Mouse (Mus musculus) heart, adult 10 weeks (tissue): ENCODE results near the gene Fam160a2. TPM values are rescaled to one million over a fixed set of nuclear protein-coding genes. Genes with fewer than 3 reads are reported as not detected.

Source experiments
- polyA plus RNA-seq: library from polyadenylated mRNA; stranded (reverse); fragments of 350-450 nt; fragmentation: Illumina TruSeq; extraction: RNeasy Lipid Tissue Mini Kit (QIAGEN cat#74804); gene quantifications from one replicate; pipeline ENCODE4 v1.2.3, GENCODE M21; 2014; ENCODE audit warnings: low read depth, low replicate concordance

Fam160a2 gene
- polyA plus RNA-seq: 20.8 TPM

DNA sequence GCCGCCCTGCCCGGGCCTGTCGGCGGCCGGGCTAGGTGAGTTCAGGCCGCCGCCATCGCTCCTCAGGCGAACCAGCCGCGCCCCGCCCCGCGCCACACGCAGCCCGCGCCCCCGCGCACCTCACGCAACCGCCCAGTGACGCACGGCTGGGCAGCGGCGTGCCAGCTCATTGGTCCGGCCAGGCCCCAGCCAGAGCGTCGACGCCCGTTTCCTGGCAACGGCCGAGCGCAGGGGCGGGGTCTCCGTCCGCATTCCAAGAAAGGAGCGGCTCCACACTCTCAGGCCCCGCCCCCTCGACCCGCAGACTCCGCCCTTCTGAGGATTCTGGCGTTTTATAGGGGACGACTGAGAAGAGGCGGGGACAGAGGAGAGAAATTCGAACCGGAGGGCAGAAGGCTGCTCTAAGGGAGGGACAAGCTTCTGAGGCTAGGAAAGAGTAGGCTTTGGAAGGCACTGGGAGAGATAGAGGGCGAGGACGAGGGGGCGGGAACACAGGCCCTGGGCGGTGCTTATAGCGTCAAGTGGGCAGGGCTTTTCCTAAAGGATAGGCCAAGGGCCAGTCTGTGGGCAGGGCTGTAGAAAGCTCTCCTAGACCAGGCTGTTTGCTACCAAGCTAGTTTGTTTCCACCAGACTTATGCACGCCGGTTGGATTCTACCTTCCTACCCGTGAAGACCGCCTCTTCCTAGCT is at the start of gene Fam160a2:
Gene Fam160a2, minus strand, starts transcription at position 120 of the 690 bp plus-strand sequence.

DNA sequence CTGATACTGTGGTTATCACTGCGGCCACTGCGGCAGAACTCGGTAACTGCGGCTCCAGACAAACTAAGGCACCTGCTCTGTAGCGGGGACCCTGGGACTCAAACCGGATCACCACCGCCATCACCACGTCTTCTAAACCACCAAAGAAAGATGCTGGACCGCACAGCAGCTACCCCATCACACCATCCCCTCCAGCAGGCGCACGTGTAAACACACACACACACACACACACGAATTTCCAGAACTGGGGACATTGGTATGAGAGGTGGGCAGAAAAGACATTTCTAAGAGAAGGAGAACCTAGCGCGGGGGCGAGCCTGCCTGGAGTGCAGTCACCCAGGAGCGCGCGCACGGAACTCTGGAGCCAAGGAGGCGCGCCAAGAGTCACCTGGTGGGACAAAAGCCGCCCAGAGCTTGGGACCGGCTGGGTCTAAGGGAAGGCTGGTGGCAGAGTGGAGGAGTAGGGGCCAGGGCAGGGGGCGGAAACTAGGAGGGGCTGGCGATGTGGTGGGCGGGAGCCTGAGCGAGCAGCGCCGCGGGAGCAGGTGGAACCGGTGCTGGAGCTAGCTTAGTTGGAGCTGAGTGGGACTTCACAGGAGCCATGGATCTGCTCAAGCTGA is 25.7 kb upstream of the Fam160a2 start, which contains the start of gene Cckbr:
Gene Cckbr, plus strand, starts transcription at position 308 of the 620 bp plus-strand sequence.

DNA sequence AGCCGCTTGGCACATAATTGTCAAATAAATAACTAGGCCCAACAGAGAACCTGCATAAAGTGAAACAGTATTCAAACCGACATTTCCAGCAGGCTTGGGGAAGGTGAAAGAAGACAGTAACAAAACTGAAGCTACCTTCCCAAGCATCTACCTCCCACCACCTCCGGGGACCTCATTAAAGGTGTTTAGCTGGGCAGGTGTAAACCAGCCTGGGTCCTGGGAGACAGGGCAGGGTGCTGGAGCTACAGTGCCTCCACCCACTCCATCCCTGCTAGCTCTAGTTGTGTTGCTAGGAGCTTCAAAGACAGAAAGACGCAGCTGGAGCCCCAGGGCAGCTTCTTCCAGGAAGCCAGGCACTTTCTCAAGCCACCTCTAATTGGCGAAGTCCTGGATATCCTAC is 4.4 kb upstream of the Fam160a2 start, which contains the start of gene Cnga4:
Gene Cnga4, plus strand, starts transcription at position 301 of the 400 bp plus-strand sequence.

DNA sequence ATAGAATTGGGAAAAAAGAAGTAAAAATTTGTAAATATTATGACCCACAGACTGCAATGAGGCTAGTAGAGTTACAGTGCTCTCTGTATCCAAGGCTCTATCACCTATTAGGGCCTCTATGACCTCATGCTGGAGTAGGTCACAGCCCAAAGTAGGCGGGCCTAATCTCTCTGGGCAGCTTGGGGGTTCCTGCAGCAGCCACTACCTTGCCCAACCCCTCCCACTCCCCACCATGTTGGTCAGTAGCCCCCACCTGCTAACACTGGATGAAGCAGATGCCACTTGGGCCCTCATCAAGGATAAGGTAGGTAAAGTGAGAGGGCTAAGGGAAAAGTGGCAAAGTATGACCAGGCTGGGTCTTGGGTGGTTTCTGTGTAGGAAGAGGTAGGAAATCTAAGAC is 25.0 kb downstream of the Fam160a2 start, which contains the start of gene Gm5901:
Gene Gm5901, plus strand, starts transcription at position 173 of the 400 bp plus-strand sequence.

DNA sequence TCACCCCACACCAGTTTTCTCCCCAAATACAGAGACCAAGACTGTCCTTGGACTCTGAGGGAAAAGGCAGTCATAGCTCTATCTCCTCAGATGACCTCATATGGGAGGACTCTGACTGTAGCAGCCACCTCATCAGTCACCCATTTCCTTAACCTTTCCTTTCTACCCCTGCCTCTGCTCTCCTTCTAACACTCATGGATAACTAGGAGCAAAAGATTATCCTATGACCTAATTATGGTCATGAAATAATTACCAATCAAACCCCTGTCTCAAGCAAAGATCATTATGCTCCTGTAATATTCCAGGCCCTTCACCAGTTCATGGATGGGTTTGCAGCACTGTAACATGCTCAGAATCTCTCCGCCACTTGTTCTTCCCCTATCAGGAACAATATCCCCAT is 31.9 kb downstream of the Fam160a2 start, which contains the start of gene Olfr692:
Gene Olfr692, plus strand, starts transcription at position 301 of the 400 bp plus-strand sequence.

DNA sequence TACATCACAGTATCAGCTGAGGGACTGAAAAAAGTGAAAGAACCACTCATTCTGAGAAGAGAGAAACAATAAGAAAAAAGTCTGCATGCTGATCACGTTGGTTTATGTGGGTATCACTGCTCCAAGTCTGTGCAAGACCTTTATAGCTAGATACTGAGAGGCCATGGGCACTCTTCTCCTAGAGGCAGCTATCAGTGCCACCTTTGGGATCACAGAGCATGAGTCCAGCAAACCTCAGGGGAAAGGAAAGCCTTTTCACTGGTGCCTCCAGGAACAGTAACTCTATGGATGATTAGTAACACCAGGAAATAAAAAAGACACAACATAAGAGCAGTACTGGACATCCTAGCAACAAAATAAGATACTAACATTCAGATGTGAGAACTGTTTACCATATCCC is 57.7 kb downstream of the Fam160a2 start, which contains the start of gene Olfr691:
Gene Olfr691, minus strand, starts transcription at position 101 of the 400 bp plus-strand sequence.

DNA sequence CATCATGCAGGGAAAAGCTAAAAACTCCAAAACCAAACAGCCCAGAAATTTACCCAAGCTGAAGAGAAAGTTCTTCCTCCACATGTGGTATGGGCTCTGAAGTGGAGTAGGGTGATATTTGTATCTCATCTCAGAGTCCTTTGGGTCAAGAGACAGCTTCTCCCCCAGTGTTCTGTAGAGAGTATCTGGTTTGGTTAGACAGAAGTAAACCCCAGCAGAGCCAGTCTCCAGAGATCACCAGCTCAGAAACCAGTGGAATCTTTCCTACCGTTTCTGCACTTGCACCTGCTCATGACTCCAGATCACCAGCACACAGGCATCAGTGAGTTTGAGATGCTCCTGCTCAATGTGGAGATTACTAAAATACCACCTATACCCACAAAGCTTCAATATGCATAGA is 65.8 kb downstream of the Fam160a2 start, which contains the start of gene Olfr690:
Gene Olfr690, minus strand, starts transcription at position 101 of the 400 bp plus-strand sequence.

Other genes with a start within 250 kb of the Fam160a2 start
- not detected for gene Olfr684, start 236.4 kb downstream of the Fam160a2 start, polyA plus RNA-seq
- not detected for gene Olfr685, start 214.0 kb downstream of the Fam160a2 start, polyA plus RNA-seq
- not detected for gene Olfr686, start 192.6 kb downstream of the Fam160a2 start, polyA plus RNA-seq
- not detected for gene Olfr688, start 112.0 kb downstream of the Fam160a2 start, polyA plus RNA-seq
- not detected for gene Olfr689, start 88.9 kb downstream of the Fam160a2 start, polyA plus RNA-seq
- not detected for gene Olfr690, start 66.0 kb downstream of the Fam160a2 start, polyA plus RNA-seq
- gene Olfr691, start 57.8 kb downstream of the Fam160a2 start, polyA plus RNA-seq: not detected
- gene Olfr692, start 31.8 kb downstream of the Fam160a2 start, polyA plus RNA-seq: not detected
- not detected for gene Gm5901, start 25.0 kb downstream of the Fam160a2 start, polyA plus RNA-seq
- not detected for gene Cnga4, start 4.5 kb upstream of the Fam160a2 start, polyA plus RNA-seq
- not detected for gene Cckbr, start 25.7 kb upstream of the Fam160a2 start, polyA plus RNA-seq
- 22.7 TPM for gene Cavin3, start 82.2 kb upstream of the Fam160a2 start, polyA plus RNA-seq
- 166 TPM for gene Smpd1, start 154.3 kb upstream of the Fam160a2 start, polyA plus RNA-seq
- gene Apbb1, start 181.6 kb upstream of the Fam160a2 start, polyA plus RNA-seq: 185 TPM
- 1.9 TPM for gene Hpx, start 200.1 kb upstream of the Fam160a2 start, polyA plus RNA-seq
- 32.2 TPM for gene Trim3, start 233.5 kb upstream of the Fam160a2 start, polyA plus RNA-seq
- 70.9 TPM for gene Timm10b, start 240.0 kb upstream of the Fam160a2 start, polyA plus RNA-seq
- 26.5 TPM for gene Arfip2, start 240.4 kb upstream of the Fam160a2 start, polyA plus RNA-seq
- 16.1 TPM for gene Gm45799, start 240.5 kb upstream of the Fam160a2 start, polyA plus RNA-seq